Mouse (Mus musculus): Measurements from ENCODE around the gene Gm29427.

GRCm38 (mm10) chr1:130644103-130644502, 71.5 kb downstream of the Gm29427 start:
- TF ChIP-seq CTCF (IDR thresholded peaks at IDR 0.05; ENCODE audit: low read depth) (no peak), EP300 (optimal IDR thresholded peaks at IDR 0.05) (no peak)

All from stomach, postnatal 0 days (tissue).